Mouse (Mus musculus) embryo, embryonic 11 days (tissue): ENCODE measurements at regions not wholly inside any gene's neighbourhood (a gene's known extent, or its start where the extent isn't known, plus 50 kb on each side); places are given as distances from the start of the nearest gene placed in this dataset.

Source experiments
- DNase-seq: peaks from one replicate; pipeline ENCODE4 v3.0.0-alpha.2; 2015

DNA sequence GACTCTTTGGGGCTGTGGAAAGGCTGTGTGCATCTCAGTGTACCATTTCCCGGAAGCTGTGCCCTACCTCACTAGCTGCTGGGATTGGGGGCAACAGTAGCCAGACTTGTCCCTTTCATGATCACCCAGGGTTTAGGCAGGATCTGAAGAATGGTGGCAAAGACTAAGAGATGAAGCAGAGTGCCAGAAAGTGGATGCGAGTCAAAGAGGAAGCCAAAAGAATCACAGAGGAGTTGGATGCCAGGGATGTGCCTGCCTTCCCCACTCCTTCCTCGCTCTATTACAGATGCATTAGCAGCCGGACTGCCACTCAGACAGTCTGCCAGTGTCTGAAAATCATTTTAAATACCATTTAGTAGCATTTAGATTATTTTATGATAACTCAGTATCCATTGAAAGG, 271.5 kb upstream of the Slc24a2 start:
- no peak for DNase-seq

- DNase-seq = no peak
These were observed 270.2 kb upstream of the Slc24a2 start for GRCm38 (mm10) chr4:87500441-87500840.

DNA sequence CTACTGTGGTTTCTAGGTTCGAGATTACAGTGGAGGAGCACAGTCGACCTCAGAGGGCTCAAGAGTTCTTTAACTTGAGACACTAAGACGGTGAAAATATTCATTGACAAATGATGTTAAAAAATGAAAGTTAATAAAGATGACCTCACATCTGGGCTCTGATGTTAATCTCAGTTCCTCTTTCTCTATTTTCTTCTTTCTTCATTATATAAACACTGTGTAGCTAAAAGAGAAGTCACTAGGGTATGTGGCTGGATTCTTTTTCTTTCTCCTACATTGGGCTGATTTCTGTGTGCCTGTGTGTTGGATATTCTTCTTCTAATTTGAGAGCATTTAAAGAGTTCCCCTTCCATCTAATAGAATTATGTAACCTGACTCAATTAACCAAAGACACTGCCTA, 257.5 kb upstream of the Slc24a2 start:
- DNase-seq = no peak

- DNase-seq = no peak
These were observed 245.3 kb upstream of the Slc24a2 start for GRCm38 (mm10) chr4:87475537-87475936.

DNA sequence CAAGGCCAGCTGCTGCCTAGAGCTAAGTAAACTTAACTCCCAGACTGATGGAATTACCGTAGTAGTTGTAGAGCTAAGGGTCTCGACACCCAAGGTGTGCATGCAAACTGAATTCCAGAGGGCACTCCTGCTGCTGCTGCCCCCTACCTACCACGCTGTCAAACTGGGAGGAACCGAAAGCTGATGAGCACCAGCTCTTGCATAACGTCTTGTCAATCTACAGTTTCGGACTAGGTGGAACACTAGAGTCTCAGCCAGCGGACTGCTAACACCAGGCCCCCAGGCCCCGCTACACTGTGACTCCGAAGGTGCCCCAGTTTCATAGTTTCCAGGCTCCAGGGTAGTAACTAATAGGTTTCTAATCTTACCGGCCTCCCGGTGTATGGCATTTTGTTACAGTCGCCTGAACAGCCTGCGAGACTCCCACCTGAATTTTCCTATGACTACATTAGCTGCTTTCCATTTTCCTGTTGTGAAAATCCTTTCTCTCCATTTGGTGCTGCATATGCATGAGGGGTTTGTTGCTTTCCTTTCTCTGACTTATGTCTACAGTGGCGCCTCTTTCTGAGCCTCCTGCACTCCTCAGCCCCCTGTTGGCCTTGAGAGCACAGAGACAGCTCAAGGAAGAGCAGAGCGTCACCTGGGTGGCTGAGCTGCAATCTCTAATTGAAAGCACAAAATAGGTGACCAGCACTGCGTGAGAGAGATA, 243.2 kb upstream of the Slc24a2 start:
- no peak for DNase-seq

GRCm38 (mm10) chr4:87472787-87473186, 242.5 kb upstream of the Slc24a2 start:
- DNase-seq = no peak

GRCm38 (mm10) chr4:87471385-87471784, 241.1 kb upstream of the Slc24a2 start:
- DNase-seq = no peak

DNA sequence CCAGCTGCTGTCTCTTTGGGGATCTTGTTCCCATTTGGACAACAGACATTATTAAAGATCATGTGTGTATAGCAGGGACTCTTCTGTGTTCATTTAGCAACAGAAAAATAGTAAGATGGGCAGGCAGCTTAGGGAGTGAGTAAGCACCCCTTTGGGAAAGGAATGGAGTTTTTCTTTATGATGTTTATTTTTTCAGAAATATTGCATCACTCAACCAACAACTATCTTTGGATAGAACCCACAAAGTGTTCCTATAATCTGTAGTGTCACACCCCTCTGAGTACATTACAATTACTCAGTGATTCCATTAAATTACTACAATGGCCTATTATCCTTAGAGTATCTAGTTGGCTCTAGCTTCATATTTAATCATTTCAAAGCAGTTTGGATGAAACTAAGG, 237.3 kb upstream of the Slc24a2 start:
- no peak for DNase-seq

DNA sequence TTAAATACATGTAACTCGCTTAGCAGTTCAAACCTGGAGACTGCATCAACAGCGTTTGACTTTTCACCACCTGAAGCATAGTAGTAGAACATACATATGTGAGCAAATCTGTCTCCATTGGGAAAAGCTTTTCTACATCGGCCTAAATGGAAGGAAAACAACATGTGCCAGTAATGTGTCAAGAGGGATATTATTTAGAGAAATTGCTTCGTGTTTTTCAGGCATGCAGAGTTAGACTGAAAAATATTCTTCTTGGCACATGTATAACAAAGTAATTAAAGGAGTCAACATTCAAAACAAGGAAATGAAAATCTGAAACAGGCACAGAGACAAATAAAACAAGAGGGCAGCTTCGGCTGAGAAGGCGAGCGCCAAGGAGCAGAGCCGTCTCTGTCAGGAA, 236.7 kb upstream of the Slc24a2 start:
- no peak for DNase-seq

- DNase-seq = no peak
These were observed 231.1 kb upstream of the Slc24a2 start for GRCm38 (mm10) chr4:87461181-87461912.

DNA sequence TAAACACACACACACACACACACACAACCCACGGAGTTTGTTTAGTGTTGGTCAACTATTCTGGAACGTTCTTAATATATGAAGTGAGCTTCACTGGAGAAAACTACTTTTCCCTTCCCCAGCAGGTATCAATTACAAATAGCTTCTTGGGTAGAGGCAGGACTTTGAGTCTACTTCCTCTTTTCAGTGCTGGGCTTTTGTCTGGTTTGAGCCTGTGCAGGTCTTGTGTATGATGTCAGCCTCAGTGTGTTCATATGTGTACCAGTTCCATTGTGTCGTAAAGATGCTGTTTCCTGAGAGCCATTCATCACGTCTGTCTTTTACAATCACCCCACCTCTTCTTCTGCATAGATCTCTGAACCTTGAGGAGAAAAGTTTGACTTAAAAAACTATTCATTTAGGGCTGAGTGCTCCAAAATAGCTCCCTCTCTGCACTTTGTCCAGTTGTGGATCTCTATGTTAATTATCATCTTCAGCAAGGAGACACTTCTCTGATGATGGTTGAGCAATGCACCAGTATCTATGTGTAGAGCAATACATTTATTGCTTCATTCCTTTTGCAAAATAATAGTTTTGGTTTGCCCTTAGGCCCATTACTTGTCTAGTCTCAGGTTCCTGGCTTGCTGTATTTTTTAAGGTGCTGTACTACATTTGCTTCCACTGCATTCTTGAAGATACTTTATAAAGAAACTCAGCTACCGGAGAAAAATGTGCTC, 225.7 kb upstream of the Slc24a2 start:
- DNase-seq = no peak

- no peak for DNase-seq
These were observed 221.8 kb upstream of the Slc24a2 start for GRCm38 (mm10) chr4:87452122-87452521.

- peak; percentile 28 for DNase-seq
These were observed 221.0 kb upstream of the Slc24a2 start for GRCm38 (mm10) chr4:87451251-87451650.

GRCm38 (mm10) chr4:87448338-87448737, 218.1 kb upstream of the Slc24a2 start:
- no peak for DNase-seq

- DNase-seq = no peak
These were observed 216.6 kb upstream of the Slc24a2 start for GRCm38 (mm10) chr4:87446856-87447255.

- no peak for DNase-seq
These were observed 203.9 kb upstream of the Slc24a2 start for GRCm38 (mm10) chr4:87434136-87434535.

DNA sequence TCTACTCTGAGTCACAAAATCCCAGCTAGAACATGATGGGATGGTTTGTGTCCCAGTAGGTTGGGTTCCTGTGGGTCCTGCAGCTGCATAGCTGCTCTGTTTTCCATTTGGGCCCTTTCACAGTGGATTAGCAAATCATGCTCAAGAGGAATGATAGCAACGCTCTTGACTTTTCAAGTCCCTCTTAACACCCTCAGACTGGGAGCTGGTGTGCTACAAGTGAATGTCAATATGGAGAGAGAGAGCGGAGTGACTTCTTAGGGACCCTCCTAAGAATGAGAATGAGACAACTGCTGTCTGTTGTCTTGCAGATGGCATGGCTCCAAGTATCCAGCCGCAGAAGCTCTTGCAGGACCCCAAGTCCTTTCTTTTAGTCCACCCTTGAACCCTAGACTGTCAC, 198.1 kb upstream of the Slc24a2 start:
- no peak for DNase-seq

- DNase-seq = no peak
These were observed 193.8 kb upstream of the Slc24a2 start for GRCm38 (mm10) chr4:87424066-87424465.

- peak; percentile 37 for DNase-seq
These were observed 192.3 kb upstream of the Slc24a2 start for GRCm38 (mm10) chr4:87422588-87422987.

DNA sequence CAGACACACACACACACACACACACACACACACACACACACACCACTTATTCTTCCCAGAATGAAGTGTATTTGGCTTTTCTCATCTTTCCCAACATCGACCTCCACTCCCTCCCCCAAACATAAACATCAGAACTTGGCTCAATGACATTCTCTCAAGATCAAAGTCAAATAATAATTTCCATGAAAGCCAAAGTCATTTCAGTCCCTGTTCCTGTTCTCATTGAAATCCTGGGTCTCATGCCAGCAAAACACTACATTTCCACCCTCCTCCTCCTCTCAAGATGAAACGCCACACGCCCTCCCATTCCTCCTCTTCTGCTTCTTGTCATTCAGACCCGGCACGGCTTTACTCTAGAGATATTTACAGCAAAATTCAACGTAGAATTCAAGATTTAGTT, 173.1 kb upstream of the Slc24a2 start:
- no peak for DNase-seq

DNA sequence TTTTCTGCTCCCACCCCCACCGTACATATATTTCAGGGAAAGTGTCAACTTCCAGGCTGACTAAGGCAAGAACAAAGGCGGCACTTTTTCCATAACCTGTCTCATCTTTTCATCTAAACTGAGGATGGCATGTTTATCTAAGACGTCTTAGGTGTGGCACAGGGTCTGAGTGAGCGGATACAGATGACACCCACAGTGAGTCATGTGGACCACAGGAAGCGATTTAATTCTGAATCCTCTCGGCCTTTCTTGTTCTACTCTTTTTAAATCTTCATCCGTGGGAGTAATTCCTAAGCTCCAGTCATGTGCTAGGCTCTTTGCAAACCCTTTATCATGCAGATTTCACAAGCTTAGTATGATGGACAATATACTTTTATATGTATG, 171.9 kb upstream of the Slc24a2 start:
- DNase-seq = no peak

DNA sequence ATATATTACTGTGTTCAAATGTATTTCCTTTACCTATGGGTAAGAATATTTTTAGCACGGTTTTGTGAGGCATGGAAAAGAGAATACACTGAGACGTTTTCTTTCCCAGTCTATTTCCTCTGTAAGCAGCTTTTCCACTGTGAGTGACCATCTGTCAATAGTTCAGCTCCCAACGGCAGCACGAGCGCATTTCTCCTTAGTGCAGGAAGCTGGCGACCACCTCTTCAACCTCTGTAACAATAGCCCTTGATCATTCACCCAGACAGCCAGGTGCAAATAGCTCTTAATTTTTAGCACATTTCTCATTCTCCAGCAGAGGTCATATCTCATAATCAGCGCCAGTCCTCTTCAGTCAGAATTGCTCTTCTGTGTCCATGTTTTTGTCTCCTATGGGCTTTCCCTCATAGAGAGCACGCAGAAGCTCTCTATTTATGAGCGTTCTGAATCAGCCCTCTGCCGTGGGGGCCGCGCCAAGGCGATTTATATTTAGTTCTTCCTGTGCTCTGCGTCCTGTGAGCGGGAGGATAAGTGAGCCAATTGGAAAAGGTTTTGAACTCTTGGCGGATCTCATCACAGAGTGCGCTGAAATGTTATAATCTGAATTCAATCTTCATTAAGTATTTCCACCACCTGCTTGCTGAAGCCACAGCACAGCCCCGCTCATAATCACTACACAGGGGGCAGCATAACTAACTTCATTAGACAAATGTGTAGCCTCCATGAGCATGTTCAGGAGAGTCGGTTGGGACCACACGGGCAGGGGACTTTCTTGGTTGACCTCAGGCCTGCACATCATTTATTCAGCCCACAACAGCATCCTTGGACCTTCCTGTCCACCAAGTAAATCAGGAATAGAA, 171.3 kb upstream of the Slc24a2 start:
- DNase-seq = peak; percentile 52

GRCm38 (mm10) chr4:87386835-87387234, 156.6 kb upstream of the Slc24a2 start:
- no peak for DNase-seq
